Mouse (Mus musculus): Measurements from ENCODE around the gene Gm20594.

The Gm20594 gene

DNA sequence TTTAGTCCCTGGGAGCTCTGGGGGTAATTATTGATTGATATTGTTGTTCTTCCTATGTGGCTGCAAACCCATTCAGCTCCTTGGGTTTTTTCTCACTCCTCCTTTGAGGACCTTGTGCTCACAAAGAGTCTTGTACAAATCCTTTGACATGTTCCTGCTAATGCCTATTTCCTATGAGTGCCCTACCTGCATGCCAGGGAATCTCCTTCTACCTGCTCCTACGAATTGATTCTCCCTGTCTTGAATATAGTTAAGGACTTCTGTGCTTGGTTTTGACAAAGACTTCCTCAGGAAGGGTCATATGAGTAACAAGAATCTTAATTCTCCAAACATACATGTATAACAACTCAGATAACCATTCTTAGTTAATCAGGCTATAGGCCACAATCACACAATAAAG, at the start of gene Gm20594:
Gene Gm20594 (plus strand): TSS at position 301 of the 400 bp plus-strand sequence.
- no peak for DNase-seq (ENCODE audit: low spot score in 2 of 2)

DNA sequence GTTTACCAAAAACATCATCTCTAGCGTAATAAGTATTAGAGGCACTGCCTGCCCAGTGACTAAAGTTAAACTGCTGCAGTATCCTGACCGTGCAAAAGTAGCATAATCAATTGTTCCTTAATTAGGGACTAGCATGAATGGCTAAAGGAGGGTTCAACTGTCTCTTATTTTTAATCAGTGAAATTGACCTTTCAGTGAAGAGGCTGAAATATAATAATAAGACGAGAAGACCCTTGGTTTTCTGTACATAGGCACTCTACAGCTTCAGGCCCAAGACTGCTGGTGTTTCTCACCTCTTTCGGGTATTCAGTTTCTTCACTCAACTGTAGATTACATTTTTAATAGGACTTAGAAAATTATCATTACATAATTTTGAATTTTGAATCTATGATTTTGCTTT, 398 bp downstream of the Gm20594 start:
- DNase-seq (ENCODE audit: low spot score in 2 of 2) = no peak

- no peak for DNase-seq (ENCODE audit: low spot score in 2 of 2)
Measured at GRCm38 (mm10) chr6:79833845-79834244, 16.1 kb downstream of the Gm20594 start.

- no peak for DNase-seq (ENCODE audit: low spot score in 2 of 2)
Measured at GRCm38 (mm10) chr6:79846829-79847228, 29.1 kb downstream of the Gm20594 start.

Data from spleen, postnatal 36 days (tissue).